In the genomic region with DNA sequence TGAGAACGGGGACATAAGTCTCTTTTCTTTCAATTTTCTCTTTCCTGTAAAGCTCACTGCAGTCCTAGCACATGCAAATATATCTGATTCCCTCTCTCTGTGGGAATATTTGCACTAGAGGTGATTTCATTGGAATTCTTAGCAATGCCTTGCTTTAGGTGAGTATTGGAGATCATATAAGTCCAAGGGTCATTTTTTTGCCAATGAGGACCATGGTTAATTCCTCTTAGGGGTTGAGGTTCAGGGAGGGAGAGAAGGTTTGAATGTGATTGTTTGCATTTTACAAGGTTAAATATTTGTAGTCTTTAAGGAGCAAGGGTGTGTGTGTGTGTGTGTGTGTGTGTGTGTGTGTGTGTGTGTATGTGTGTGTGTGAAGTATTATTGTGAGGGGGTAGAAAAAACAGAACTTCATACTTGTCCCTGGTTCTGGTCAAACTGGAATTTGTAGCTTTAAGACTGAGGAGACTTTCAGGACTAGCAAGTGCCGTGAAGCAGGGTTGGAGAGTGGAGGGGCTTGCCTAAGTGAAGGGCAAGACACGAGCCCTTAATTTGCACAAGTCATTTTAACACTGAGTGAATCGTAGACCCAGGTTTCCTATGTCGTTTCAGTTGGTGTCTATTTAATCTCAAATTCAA, we compare ENCODE assay signal across 21 mouse cellular contexts.
DNase-seq lines count a peak whose midpoint lies in the region; ATAC-seq and TF ChIP-seq lines count a peak whose summit lies in the region.
"Had no signal": no experiment of that assay in that cellular context is flagged by ENCODE, and none has a peak within 500 bp of the region (broad histone marks: within the 10 kb centered on the region; RNA-seq: fewer than 3 reads in every experiment).

No protein-coding gene starts in this region.

- H3K9ac ChIP-seq in intestine, embryonic 15.5 days = no peak overlapping the region
- H3K9ac ChIP-seq in intestine, postnatal 0 days (ENCODE audit: low read depth, low read length) = no peak overlapping the region
- H3K9ac ChIP-seq in lung, embryonic 15.5 days = no peak overlapping the region
- no peak overlapping the region for H3K9ac ChIP-seq in stomach, embryonic 15.5 days
- H3K9ac ChIP-seq in hindbrain, embryonic 12.5 days = no peak overlapping the region
- H3K9ac ChIP-seq: embryonic facial prominence, embryonic 15.5 days; forebrain, embryonic 15.5 days; heart, embryonic 15.5 days had no signal

- no peak overlapping the region for H3K27ac ChIP-seq in intestine, embryonic 15.5 days
- H3K27ac ChIP-seq in intestine, postnatal 0 days (ENCODE audit: low read depth, low read length) = no peak overlapping the region
- peak overlapping the region; percentile 68 for H3K27ac ChIP-seq in lung, embryonic 15.5 days
- H3K27ac ChIP-seq in stomach, embryonic 15.5 days = peak overlapping the region; percentile 67
- no peak overlapping the region for H3K27ac ChIP-seq in heart, embryonic 10.5 days
- no peak overlapping the region for H3K27ac ChIP-seq in hindbrain, embryonic 12.5 days
- H3K27ac ChIP-seq: embryonic facial prominence, embryonic 15.5 days; forebrain, embryonic 15.5 days; heart, embryonic 15.5 days; hindbrain, embryonic 10.5 days had no signal

- no peaks in the 10 kb centered on the region for H3K36me3 ChIP-seq in intestine, embryonic 15.5 days
- no peaks in the 10 kb centered on the region for H3K36me3 ChIP-seq in intestine, postnatal 0 days (ENCODE audit: control insufficient read depth, insufficient read depth)
- no peaks in the 10 kb centered on the region for H3K36me3 ChIP-seq in lung, embryonic 15.5 days
- no peaks in the 10 kb centered on the region for H3K36me3 ChIP-seq in stomach, embryonic 15.5 days
- 0 out of 2 replicates have a peak, but pooled peaks cover 2% of the 10 kb centered on the region for H3K36me3 ChIP-seq in heart, embryonic 10.5 days
- no peaks in the 10 kb centered on the region for H3K36me3 ChIP-seq in hindbrain, embryonic 12.5 days
- H3K36me3 ChIP-seq: embryonic facial prominence, embryonic 15.5 days; forebrain, embryonic 15.5 days; heart, embryonic 15.5 days; hindbrain, embryonic 10.5 days had no signal

- TF ChIP-seq CTCF in intestine, postnatal 0 days (IDR thresholded peaks at IDR 0.05; ENCODE audit: low read depth) = no peak

- WGBS in intestine, embryonic 15.5 days = 67% methylated on average over 5 of the region's 5 CpGs
- 51% methylated on average over 5 of the region's 5 CpGs for WGBS in intestine, postnatal 0 days
- WGBS in lung, embryonic 15.5 days = 49% methylated on average over 5 of the region's 5 CpGs
- 54% methylated on average over 5 of the region's 5 CpGs for WGBS in stomach, embryonic 15.5 days
- 76% methylated on average over 5 of the region's 5 CpGs for WGBS in heart, embryonic 10.5 days
- WGBS in hindbrain, embryonic 12.5 days = 81% methylated on average over 5 of the region's 5 CpGs

- ATAC-seq in intestine, embryonic 15.5 days = peak; percentile 41
- ATAC-seq in intestine, postnatal 0 days = no peak
- no peak for ATAC-seq in lung, embryonic 15.5 days (ENCODE audit: borderline replicate concordance, extremely low read depth, low FRiP score, low TSS enrichment)
- ATAC-seq in stomach, embryonic 15.5 days (ENCODE audit: insufficient read depth, low FRiP score, low read depth) = peak; percentile 79
- ATAC-seq in hindbrain, embryonic 12.5 days (ENCODE audit: low FRiP score) = no peak
- ATAC-seq: forebrain, embryonic 15.5 days had no signal

- no peak overlapping the region for H3K4me3 ChIP-seq in intestine, embryonic 15.5 days (replicated peaks)
- H3K4me3 ChIP-seq in intestine, postnatal 0 days (ENCODE audit: low read depth, low read length) = no peak overlapping the region
- H3K4me3 ChIP-seq in lung, embryonic 15.5 days = no peak overlapping the region
- no peak overlapping the region for H3K4me3 ChIP-seq in stomach, embryonic 15.5 days (replicated peaks)
- no peak overlapping the region for H3K4me3 ChIP-seq in heart, embryonic 10.5 days
- H3K4me3 ChIP-seq in hindbrain, embryonic 12.5 days = no peak overlapping the region
- H3K4me3 ChIP-seq: embryonic facial prominence, embryonic 15.5 days; forebrain, embryonic 15.5 days; heart, embryonic 15.5 days; hindbrain, embryonic 10.5 days had no signal

- H3K9me3 ChIP-seq in intestine, embryonic 15.5 days = no peaks in the 10 kb centered on the region
- no peaks in the 10 kb centered on the region for H3K9me3 ChIP-seq in intestine, postnatal 0 days (ENCODE audit: control insufficient read depth)
- H3K9me3 ChIP-seq in lung, embryonic 15.5 days = no peaks in the 10 kb centered on the region
- H3K9me3 ChIP-seq in stomach, embryonic 15.5 days = no peaks in the 10 kb centered on the region
- H3K9me3 ChIP-seq in heart, embryonic 10.5 days = no peaks in the 10 kb centered on the region
- no peaks in the 10 kb centered on the region for H3K9me3 ChIP-seq in hindbrain, embryonic 12.5 days (replicated peaks)
- H3K9me3 ChIP-seq: embryonic facial prominence, embryonic 15.5 days; forebrain, embryonic 15.5 days; heart, embryonic 15.5 days; hindbrain, embryonic 10.5 days had no signal

- no peak overlapping the region for H3K4me2 ChIP-seq in intestine, embryonic 15.5 days (replicated peaks)
- no peak overlapping the region for H3K4me2 ChIP-seq in intestine, postnatal 0 days (replicated peaks; ENCODE audit: low read depth)
- no peak overlapping the region for H3K4me2 ChIP-seq in lung, embryonic 15.5 days
- H3K4me2 ChIP-seq in stomach, embryonic 15.5 days = no peak overlapping the region; the same call in 1 of the 2 replicates
- no peak overlapping the region for H3K4me2 ChIP-seq in hindbrain, embryonic 12.5 days (replicated peaks)
- H3K4me2 ChIP-seq: embryonic facial prominence, embryonic 15.5 days; forebrain, embryonic 15.5 days; heart, embryonic 11.5 days; heart, embryonic 15.5 days had no signal

- no peaks in the 10 kb centered on the region for H3K27me3 ChIP-seq in intestine, embryonic 15.5 days (replicated peaks)
- no peaks in the 10 kb centered on the region for H3K27me3 ChIP-seq in intestine, postnatal 0 days (replicated peaks; ENCODE audit: control insufficient read depth, insufficient read depth, low read length)
- no peaks in the 10 kb centered on the region for H3K27me3 ChIP-seq in lung, embryonic 15.5 days
- no peaks in the 10 kb centered on the region for H3K27me3 ChIP-seq in stomach, embryonic 15.5 days (replicated peaks)
- H3K27me3 ChIP-seq in heart, embryonic 10.5 days (ENCODE audit: insufficient read depth, poor library complexity, severe bottlenecking) = no peaks in the 10 kb centered on the region
- H3K27me3 ChIP-seq in hindbrain, embryonic 12.5 days = no peaks in the 10 kb centered on the region
- H3K27me3 ChIP-seq: embryonic facial prominence, embryonic 15.5 days; forebrain, embryonic 15.5 days; heart, embryonic 15.5 days had no signal

- DNase-seq in lung, adult 18-20 months = no peak
- peak; percentile 25 for DNase-seq in A20 (ENCODE audit: low read depth, low spot score)
- no peak for DNase-seq in heart, embryonic 10.5 days (ENCODE audit: low spot score)
- DNase-seq: adrenal gland, postnatal 10 days; cerebellum, adult 11 months; cerebellum, adult 8-10 months; cerebellum, postnatal 14 days; embryo, embryonic 11 days; gastrocnemius, postnatal 36 days; heart, adult 18-20 months; heart, postnatal 14 days had no signal

- no peaks in the 10 kb centered on the region for H3K4me1 ChIP-seq in intestine, embryonic 15.5 days (replicated peaks)
- H3K4me1 ChIP-seq in intestine, postnatal 0 days (replicated peaks; ENCODE audit: control insufficient read depth, insufficient read depth, low read length) = no peaks in the 10 kb centered on the region
- H3K4me1 ChIP-seq in lung, embryonic 15.5 days = peaks cover 8% of the 10 kb centered on the region; the same call in 1 of the 2 replicates
- no peaks in the 10 kb centered on the region for H3K4me1 ChIP-seq in stomach, embryonic 15.5 days
- no peaks in the 10 kb centered on the region for H3K4me1 ChIP-seq in heart, embryonic 10.5 days
- no peaks in the 10 kb centered on the region for H3K4me1 ChIP-seq in hindbrain, embryonic 12.5 days

Comparison
In these comparisons a context has a peak if more than half of its experiments do, and no peak if none do; other contexts are left out.
1. ATAC-seq: peak in intestine, embryonic 15.5 days (single experiment) and stomach, embryonic 15.5 days (single experiment); none in intestine, postnatal 0 days (single experiment), lung, embryonic 15.5 days (single experiment) and hindbrain, embryonic 12.5 days (single experiment).
2. H3K27ac ChIP-seq: peak in lung, embryonic 15.5 days (single experiment) and stomach, embryonic 15.5 days (single experiment); none in intestine, embryonic 15.5 days (single experiment), intestine, postnatal 0 days (single experiment), heart, embryonic 10.5 days (single experiment) and hindbrain, embryonic 12.5 days (single experiment).